Mouse (Mus musculus): Measurements from ENCODE around the gene Yipf2. TPM values are rescaled to one million over a fixed set of nuclear protein-coding genes. Genes with fewer than 3 reads are reported as not detected.

The Yipf2 gene
- 12.5 TPM for polyA plus RNA-seq (2012; fragmentation: generic; extraction: Trizol)
- long read RNA-seq, experiment 1, partial matches to known transcripts, result 5 of 27 reads
- long read RNA-seq, experiment 1, other reads (novel, unspliced or antisense), result 12 of 27 reads
- long read RNA-seq, experiment 2, partial matches to known transcripts, result 10 of 22 reads
- long read RNA-seq, experiment 2, other reads (novel, unspliced or antisense), result 5 of 22 reads

DNA sequence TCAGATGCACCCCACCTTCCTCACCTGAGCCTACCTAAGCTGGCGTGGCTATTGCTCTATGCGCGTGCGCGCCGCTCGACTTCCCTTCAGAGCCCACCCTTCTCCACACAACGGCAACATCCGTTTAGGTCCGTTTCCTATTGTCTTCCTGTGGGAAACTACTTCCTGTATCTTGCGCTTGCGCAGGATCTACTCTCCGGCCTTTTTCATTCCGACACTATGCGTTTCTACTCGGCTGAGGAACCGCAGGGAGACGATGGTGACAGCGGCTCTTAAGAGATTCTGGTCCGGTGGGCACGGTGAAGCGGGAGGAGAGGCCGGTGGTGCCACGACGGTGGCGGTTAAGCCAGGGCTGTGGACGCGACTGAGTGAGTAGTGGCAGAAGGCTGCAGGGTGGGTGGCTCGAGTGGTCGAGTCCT lies at the start of gene Yipf2, which contains the start of gene Timm29:
Gene Yipf2, minus strand, starts transcription at position 126 of the 419 bp plus-strand sequence.
Gene Timm29, plus strand, starts transcription at position 20 of the 419 bp plus-strand sequence.
- Histone ChIP-seq H3ac (ENCODE audit: control insufficient read depth, insufficient read length, low read depth) (peak within 1 kb of the TSS; percentile 77), H3K79me2 (ENCODE audit: control insufficient read depth, insufficient read depth) (peaks cover 28% of the 10 kb centered on the region), H3K36me3 (ENCODE audit: control insufficient read depth, insufficient read depth) (peaks cover 24% of the 10 kb centered on the region), H3K27me3 (ENCODE audit: control insufficient read depth, insufficient read depth, insufficient read length) (no peaks in the 10 kb centered on the region), H3K79me3 (ENCODE audit: low read depth) (peaks cover 15% of the 10 kb centered on the region), H3K4me3 (ENCODE audit: insufficient read depth, poor library complexity, severe bottlenecking) (peak within 1 kb of the TSS; percentile 82)
- TF ChIP-seq FOSL1 (IDR thresholded peaks at IDR 0.05; ENCODE audit: insufficient read depth, low read length, poor library complexity, severe bottlenecking), result no peak
- peak; percentile 54 for TF ChIP-seq MAX (IDR thresholded peaks at IDR 0.05)

DNA sequence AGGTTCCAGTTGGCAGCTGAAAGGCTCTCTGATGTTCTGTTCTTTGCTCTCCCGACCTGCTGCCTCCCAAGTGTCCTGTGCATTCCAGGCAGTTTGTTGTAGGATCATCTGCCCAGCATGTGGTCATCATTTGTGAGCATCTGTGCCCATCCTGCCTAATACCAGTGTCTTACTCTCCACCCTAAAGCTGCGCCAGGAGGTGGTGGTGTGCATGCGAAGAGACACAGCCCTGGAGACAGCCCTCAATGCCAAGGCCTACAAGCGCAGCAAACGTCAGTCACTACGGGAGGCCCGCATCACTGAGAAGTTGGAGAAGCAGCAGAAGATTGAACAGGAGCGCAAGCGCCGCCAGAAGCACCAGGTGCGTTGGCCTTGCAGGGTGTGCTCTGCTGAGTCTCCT lies 46.4 kb upstream of the Yipf2 start:
- Histone ChIP-seq H3K79me2 (ENCODE audit: control insufficient read depth, insufficient read depth) (peaks cover 21% of the 10 kb centered on the region), H3ac (ENCODE audit: control insufficient read depth, insufficient read length, low read depth) (no peak overlapping the region), H3K79me3 (ENCODE audit: low read depth) (peaks cover 10% of the 10 kb centered on the region), H3K4me3 (ENCODE audit: insufficient read depth, poor library complexity, severe bottlenecking) (no peak overlapping the region), H3K27me3 (ENCODE audit: control insufficient read depth, insufficient read depth, insufficient read length) (no peaks in the 10 kb centered on the region), H3K36me3 (ENCODE audit: control insufficient read depth, insufficient read depth) (peaks cover 98% of the 10 kb centered on the region)
- TF ChIP-seq MYOG (IDR thresholded peaks at IDR 0.05; ENCODE audit: control insufficient read depth, extremely low read depth, insufficient read length), result no peak
- TF ChIP-seq CTCF (IDR thresholded peaks at IDR 0.05; ENCODE audit: control insufficient read depth, insufficient read depth, insufficient read length), result no peak
- no peak for TF ChIP-seq FOSL1 (IDR thresholded peaks at IDR 0.05; ENCODE audit: insufficient read depth, low read length, poor library complexity, severe bottlenecking)
- TF ChIP-seq USF1 (IDR thresholded peaks at IDR 0.05; ENCODE audit: low read depth), result no peak
- no peak for TF ChIP-seq MAX (IDR thresholded peaks at IDR 0.05)
- TF ChIP-seq CEBPB (IDR thresholded peaks at IDR 0.05; ENCODE audit: low read depth), result no peak
- no peak for TF ChIP-seq MYOD1 (IDR thresholded peaks at IDR 0.05; ENCODE audit: control insufficient read depth, insufficient read length, low read depth)

DNA sequence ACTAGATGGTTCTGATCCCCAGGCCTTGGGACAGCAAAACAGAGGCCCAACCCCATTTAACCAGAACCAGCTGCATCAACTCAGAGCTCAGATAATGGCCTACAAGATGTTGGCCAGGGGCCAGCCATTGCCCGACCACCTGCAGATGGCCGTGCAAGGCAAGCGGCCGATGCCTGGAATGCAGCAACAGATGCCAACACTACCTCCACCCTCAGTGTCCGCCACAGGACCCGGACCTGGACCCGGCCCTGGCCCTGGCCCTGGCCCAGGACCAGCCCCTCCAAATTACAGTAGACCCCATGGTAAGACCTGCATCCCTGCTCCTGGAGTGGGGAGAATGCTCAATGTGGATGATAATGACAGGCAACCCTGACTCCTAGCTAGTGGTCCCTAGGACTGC lies 43.0 kb upstream of the Yipf2 start:
- Histone ChIP-seq H3K27me3 (ENCODE audit: control insufficient read depth, insufficient read depth, insufficient read length) (no peaks in the 10 kb centered on the region), H3ac (ENCODE audit: control insufficient read depth, insufficient read length, low read depth) (no peak overlapping the region), H3K4me3 (ENCODE audit: insufficient read depth, poor library complexity, severe bottlenecking) (no peak overlapping the region), H3K79me3 (ENCODE audit: low read depth) (peaks cover 41% of the 10 kb centered on the region), H3K79me2 (ENCODE audit: control insufficient read depth, insufficient read depth) (peaks cover 54% of the 10 kb centered on the region), H3K36me3 (ENCODE audit: control insufficient read depth, insufficient read depth) (peaks cover 88% of the 10 kb centered on the region)
- TF ChIP-seq MAX (IDR thresholded peaks at IDR 0.05) (no peak), FOSL1 (IDR thresholded peaks at IDR 0.05; ENCODE audit: insufficient read depth, low read length, poor library complexity, severe bottlenecking) (no peak), MYOG (IDR thresholded peaks at IDR 0.05; ENCODE audit: control insufficient read depth, extremely low read depth, insufficient read length) (no peak), MYOD1 (IDR thresholded peaks at IDR 0.05; ENCODE audit: control insufficient read depth, insufficient read length, low read depth) (no peak), USF1 (IDR thresholded peaks at IDR 0.05; ENCODE audit: low read depth) (no peak)

DNA sequence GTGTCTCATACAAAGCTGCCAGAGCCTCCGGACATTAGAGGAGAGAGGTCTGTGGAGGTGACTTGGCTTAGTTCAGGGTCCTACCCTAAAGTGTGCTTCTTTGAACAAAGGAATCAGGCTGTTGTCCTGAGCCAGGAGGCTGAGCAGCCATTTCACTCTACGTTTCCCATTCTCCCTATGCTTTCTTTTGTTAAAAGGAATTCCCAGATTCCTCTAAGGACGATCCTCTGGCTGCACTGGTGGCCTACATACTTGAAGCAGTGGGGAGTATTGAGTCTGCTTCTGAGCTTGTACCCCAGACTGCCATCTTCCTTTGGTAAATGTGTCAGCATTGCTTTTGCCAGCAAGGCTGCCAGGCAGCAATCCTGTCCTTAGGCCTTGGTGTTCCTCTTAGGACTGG lies 40.5 kb upstream of the Yipf2 start:
- Histone ChIP-seq H3K79me2 (ENCODE audit: control insufficient read depth, insufficient read depth) (peaks cover 79% of the 10 kb centered on the region), H3K79me3 (ENCODE audit: low read depth) (peaks cover 61% of the 10 kb centered on the region), H3ac (ENCODE audit: control insufficient read depth, insufficient read length, low read depth) (no peak overlapping the region), H3K4me3 (ENCODE audit: insufficient read depth, poor library complexity, severe bottlenecking) (no peak overlapping the region), H3K36me3 (ENCODE audit: control insufficient read depth, insufficient read depth) (peaks cover 66% of the 10 kb centered on the region), H3K27me3 (ENCODE audit: control insufficient read depth, insufficient read depth, insufficient read length) (no peaks in the 10 kb centered on the region)
- TF ChIP-seq FOSL1 (IDR thresholded peaks at IDR 0.05; ENCODE audit: insufficient read depth, low read length, poor library complexity, severe bottlenecking), result no peak
- TF ChIP-seq MAX (IDR thresholded peaks at IDR 0.05), result no peak
- no peak for TF ChIP-seq MYOG (IDR thresholded peaks at IDR 0.05; ENCODE audit: control insufficient read depth, extremely low read depth, insufficient read length)
- no peak for TF ChIP-seq CEBPB (IDR thresholded peaks at IDR 0.05; ENCODE audit: low read depth)
- no peak for TF ChIP-seq CTCF (IDR thresholded peaks at IDR 0.05; ENCODE audit: control insufficient read depth, insufficient read depth, insufficient read length)

DNA sequence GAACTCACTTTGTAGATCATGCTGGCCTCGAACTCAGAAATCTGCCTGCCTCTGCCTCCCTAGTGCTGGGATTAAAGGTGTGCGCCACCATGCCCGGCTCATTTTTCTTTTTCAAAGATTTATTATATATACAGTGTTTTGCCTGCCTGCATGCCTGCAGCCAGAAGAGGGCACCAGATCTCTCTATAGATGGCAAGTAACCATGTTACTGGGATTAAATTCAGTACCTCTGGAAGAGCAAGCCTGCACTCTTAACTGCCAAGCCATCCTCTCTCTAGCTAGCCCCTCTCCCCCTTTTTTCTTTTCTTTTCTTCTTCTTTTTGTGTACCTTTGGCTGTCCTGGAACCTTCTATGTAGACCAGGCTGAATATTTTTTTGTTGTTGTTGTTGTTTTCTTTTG lies 38.0 kb upstream of the Yipf2 start:
- peaks cover 81% of the 10 kb centered on the region for H3K79me3 ChIP-seq (ENCODE audit: low read depth)
- H3K4me3 ChIP-seq (ENCODE audit: insufficient read depth, poor library complexity, severe bottlenecking), result no peak overlapping the region
- TF ChIP-seq MAX (IDR thresholded peaks at IDR 0.05) (no peak), MYOD1 (IDR thresholded peaks at IDR 0.05; ENCODE audit: control insufficient read depth, insufficient read length, low read depth) (no peak), USF1 (IDR thresholded peaks at IDR 0.05; ENCODE audit: low read depth) (no peak), CTCF (IDR thresholded peaks at IDR 0.05; ENCODE audit: control insufficient read depth, insufficient read depth, insufficient read length) (no peak), CEBPB (IDR thresholded peaks at IDR 0.05; ENCODE audit: low read depth) (no peak), FOSL1 (IDR thresholded peaks at IDR 0.05; ENCODE audit: insufficient read depth, low read length, poor library complexity, severe bottlenecking) (no peak), MYOG (IDR thresholded peaks at IDR 0.05; ENCODE audit: control insufficient read depth, extremely low read depth, insufficient read length) (no peak)
- no peak overlapping the region for H3ac ChIP-seq (ENCODE audit: control insufficient read depth, insufficient read length, low read depth)
- H3K79me2 ChIP-seq (ENCODE audit: control insufficient read depth, insufficient read depth), result peaks cover 99% of the 10 kb centered on the region
- H3K36me3 ChIP-seq (ENCODE audit: control insufficient read depth, insufficient read depth), result peaks cover 42% of the 10 kb centered on the region
- H3K27me3 ChIP-seq (ENCODE audit: control insufficient read depth, insufficient read depth, insufficient read length), result no peaks in the 10 kb centered on the region

DNA sequence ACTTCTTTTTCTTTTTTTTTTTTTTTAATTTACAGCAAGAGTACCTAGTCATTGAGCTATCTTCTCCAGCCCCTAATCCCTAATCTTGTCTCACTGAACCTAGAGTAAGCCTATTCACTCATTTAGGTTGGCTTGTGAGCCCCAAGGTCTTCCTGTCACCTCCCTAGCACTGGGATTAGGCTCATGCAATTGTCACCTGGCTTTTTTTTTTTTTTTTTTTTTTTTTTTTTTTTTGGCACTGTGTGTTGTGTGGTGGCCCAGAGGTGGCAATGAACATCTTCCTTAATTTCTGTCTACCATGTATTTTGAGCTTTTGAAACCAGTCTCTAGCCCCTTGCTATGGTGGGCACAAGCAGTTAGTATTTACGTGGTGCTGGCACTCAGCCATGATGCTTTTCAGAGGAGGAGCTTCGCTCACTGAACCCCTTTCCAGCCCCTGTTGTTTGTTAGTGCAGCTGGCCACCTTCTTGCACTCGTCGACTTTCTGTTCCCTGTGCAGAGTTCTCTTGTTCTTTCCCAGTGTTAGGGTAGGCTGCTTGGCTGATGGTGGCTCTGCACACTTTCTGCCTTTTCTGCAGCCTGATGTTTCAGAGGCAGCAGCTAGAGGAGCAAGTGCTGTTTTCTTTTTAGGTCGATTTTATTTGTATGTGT lies 34.6 kb upstream of the Yipf2 start:
- Histone ChIP-seq H3K4me3 (ENCODE audit: insufficient read depth, poor library complexity, severe bottlenecking) (no peak overlapping the region), H3K79me2 (ENCODE audit: control insufficient read depth, insufficient read depth) (peaks cover 100% of the 10 kb centered on the region), H3K27me3 (ENCODE audit: control insufficient read depth, insufficient read depth, insufficient read length) (no peaks in the 10 kb centered on the region), H3ac (ENCODE audit: control insufficient read depth, insufficient read length, low read depth) (no peak overlapping the region), H3K79me3 (ENCODE audit: low read depth) (peaks cover 91% of the 10 kb centered on the region), H3K36me3 (ENCODE audit: control insufficient read depth, insufficient read depth) (peaks cover 19% of the 10 kb centered on the region)
- TF ChIP-seq MYOG (IDR thresholded peaks at IDR 0.05; ENCODE audit: control insufficient read depth, extremely low read depth, insufficient read length), result no peak
- TF ChIP-seq FOSL1 (IDR thresholded peaks at IDR 0.05; ENCODE audit: insufficient read depth, low read length, poor library complexity, severe bottlenecking), result no peak
- TF ChIP-seq CEBPB (IDR thresholded peaks at IDR 0.05; ENCODE audit: low read depth), result no peak
- TF ChIP-seq MAX (IDR thresholded peaks at IDR 0.05), result no peak
- TF ChIP-seq CTCF (IDR thresholded peaks at IDR 0.05; ENCODE audit: control insufficient read depth, insufficient read depth, insufficient read length), result no peak
- TF ChIP-seq USF1 (IDR thresholded peaks at IDR 0.05; ENCODE audit: low read depth), result no peak
- TF ChIP-seq MYOD1 (IDR thresholded peaks at IDR 0.05; ENCODE audit: control insufficient read depth, insufficient read length, low read depth), result no peak

All from C2C12 (cell line).